Mouse (Mus musculus) cerebellum, adult 2 months (tissue): ENCODE measurements around the gene Spin1. TPM values are rescaled to one million over a fixed set of nuclear protein-coding genes. Genes with fewer than 3 reads are reported as not detected.

Experiments used
- DNase-seq, 2 experiments: peaks; one replicate each; pipeline ENCODE4 v3.0.0; 2021
- H3K27ac ChIP-seq: fragments of 200-500 bp; 2 replicates; pipeline ENCODE4 v1.5.1; 2012; ENCODE audit warnings: low read length, control low read depth, inconsistent platforms; ENCODE audit not compliant: insufficient read depth
- H3K27me3 ChIP-seq: fragments of 200-500 bp; 2 replicates; pipeline ENCODE4 v1.6.1; 2012; ENCODE audit warnings: inconsistent platforms, mild to moderate bottlenecking, low read length, moderate library complexity; ENCODE audit not compliant: control insufficient read depth, insufficient read depth
- H3K4me1 ChIP-seq: fragments of 200-500 bp; 2 replicates; pipeline ENCODE4 v1.6.1; 2011; ENCODE audit warnings: low read length; ENCODE audit not compliant: control insufficient read depth, insufficient read depth
- H3K4me3 ChIP-seq: fragments of 200-500 bp; replicated peaks from 2 replicates; pipeline ENCODE3; 2011; ENCODE audit warnings: mild to moderate bottlenecking, low read depth, low read length, control low read depth; ENCODE audit not compliant: insufficient read depth
- CTCF ChIP-seq: fragments of 200-500 bp; IDR thresholded peaks from 2 replicates; pipeline ENCODE4 v1.5.1; 2011; ENCODE audit warnings: low read depth, mild to moderate bottlenecking, control low read depth, low read length, moderate library complexity, borderline replicate concordance; ENCODE audit not compliant: insufficient read depth
- POLR2A ChIP-seq: fragments of 200-500 bp; IDR thresholded peaks from 2 replicates; pipeline ENCODE4 v1.6.1; 2011; ENCODE audit warnings: low read length, control low read depth, borderline replicate concordance; ENCODE audit not compliant: insufficient read depth
- WGBS: fragments of 180-500 bp; shearing (Covaris S2); methylation state at CpG from one replicate; pipeline ENCODE4 v1.1.7; 2018; 5-methylcytosine and 5-hydroxymethylcytosine counted together
- polyA plus RNA-seq: library from polyadenylated mRNA; depleted of rRNA; stranded (reverse); fragments of >200 nt; gene quantifications from 2 replicates; pipeline ENCODE4 v1.2.3, GENCODE M21; 2012

The Spin1 gene
- polyA plus RNA-seq, 1 experiment = 68.0 TPM

- WGBS = 80% methylated on average over 15 of the region's 15 CpGs
- TF ChIP-seq POLR2A (no peak), CTCF (no peak)
- Histone ChIP-seq H3K27ac (no peak overlapping the region), H3K4me1 (no peaks in the 10 kb centered on the region; the same call in 1 of the 2 replicates), H3K27me3 (no peaks in the 10 kb centered on the region), H3K4me3 (no peak overlapping the region)
- DNase-seq = no peak
These were observed 54.7 kb downstream of the Spin1 start for GRCm38 (mm10) chr13:51155178-51156013.

- WGBS = 96% methylated on average over 6 of the region's 6 CpGs
These were observed 55.3 kb downstream of the Spin1 start for GRCm38 (mm10) chr13:51156014-51156386.

GRCm38 (mm10) chr13:51157291-51157690, 56.6 kb downstream of the Spin1 start:
- H3K4me1 ChIP-seq = no peaks in the 10 kb centered on the region; the same call in 1 of the 2 replicates
- H3K4me3 ChIP-seq = no peak overlapping the region
- no peak overlapping the region for H3K27ac ChIP-seq
- DNase-seq = no peak
- WGBS = 95% methylated on average over 3 of the region's 3 CpGs
- TF ChIP-seq POLR2A = no peak
- no peaks in the 10 kb centered on the region for H3K27me3 ChIP-seq

More at GRCm38 (mm10) chr13:51156014-51156386, 55.3 kb downstream of the Spin1 start:
- DNase-seq = no peak
- H3K4me3 ChIP-seq = no peak overlapping the region
- no peak overlapping the region for H3K27ac ChIP-seq
- TF ChIP-seq POLR2A (no peak), CTCF (no peak)
- H3K27me3 ChIP-seq = no peaks in the 10 kb centered on the region
- no peaks in the 10 kb centered on the region; the same call in 1 of the 2 replicates for H3K4me1 ChIP-seq

GRCm38 (mm10) chr13:51161672-51162071, 61.0 kb downstream of the Spin1 start:
- Histone ChIP-seq H3K27me3 (no peaks in the 10 kb centered on the region), H3K4me3 (no peak overlapping the region), H3K4me1 (no peaks in the 10 kb centered on the region; the same call in 1 of the 2 replicates), H3K27ac (no peak overlapping the region)
- TF ChIP-seq POLR2A = no peak
- DNase-seq = no peak
- 73% methylated on average over 2 of the region's 2 CpGs for WGBS

GRCm38 (mm10) chr13:51162246-51162645, 61.6 kb downstream of the Spin1 start:
- 87% methylated on average over 6 of the region's 6 CpGs for WGBS
- Histone ChIP-seq H3K4me1 (no peaks in the 10 kb centered on the region; the same call in 1 of the 2 replicates), H3K27me3 (no peaks in the 10 kb centered on the region), H3K27ac (no peak overlapping the region), H3K4me3 (no peak overlapping the region)
- no peak for DNase-seq
- no peak for TF ChIP-seq POLR2A
- TF ChIP-seq CTCF = no peak

GRCm38 (mm10) chr13:51166711-51167110, 66.0 kb downstream of the Spin1 start:
- Histone ChIP-seq H3K4me1 (no peaks in the 10 kb centered on the region; the same call in 1 of the 2 replicates), H3K4me3 (no peak overlapping the region), H3K27ac (no peak overlapping the region), H3K27me3 (no peaks in the 10 kb centered on the region)
- WGBS = 72% methylated on average over 11 of the region's 11 CpGs
- TF ChIP-seq CTCF (no peak), POLR2A (no peak)
- no peak for DNase-seq

GRCm38 (mm10) chr13:51170215-51170614, 69.5 kb downstream of the Spin1 start:
- Histone ChIP-seq H3K4me1 (no peaks in the 10 kb centered on the region; the same call in 1 of the 2 replicates), H3K27ac (no peak overlapping the region), H3K27me3 (no peaks in the 10 kb centered on the region), H3K4me3 (no peak overlapping the region)
- no peak for TF ChIP-seq POLR2A
- TF ChIP-seq CTCF = no peak
- no peak for DNase-seq
- WGBS = 43% methylated on average over 11 of the region's 11 CpGs

GRCm38 (mm10) chr13:51170691-51171680, 70.3 kb downstream of the Spin1 start, which contains the start of gene Nxnl2:
Gene Nxnl2, plus strand, starts transcription at chr13:51171022.
- Histone ChIP-seq H3K4me3 (peak within 1 kb of the TSS; percentile 48), H3K27me3 (no peaks in the 10 kb centered on the region), H3K27ac (no peak within 1 kb of the TSS), H3K4me1 (no peaks in the 10 kb centered on the region; the same call in 1 of the 2 replicates)
- DNase-seq = peak; percentile 24 to 29
- WGBS = 2% methylated on average over 64 of the region's 64 CpGs
- TF ChIP-seq POLR2A = no peak
- no peak for TF ChIP-seq CTCF
